Mouse (Mus musculus): ENCODE results near the gene Tst.

- TF ChIP-seq TAL1 (IDR thresholded peaks at IDR 0.05; ENCODE audit: low read length): no peak
- TF ChIP-seq GATA1 (IDR thresholded peaks at IDR 0.05; ENCODE audit: low read length): no peak
Observed at GRCm38 (mm10) chr15:78403301-78403741, 2.4 kb downstream of the Tst start.

All from erythroblast, embryonic 14.5 days (primary cell).